Mouse (Mus musculus) kidney, postnatal 36 days (tissue): ENCODE results near the gene Agbl1.

Source experiments
- DNase-seq, 2 experiments: peaks; one replicate each; pipeline ENCODE4 v3.0.0; 2021 to 2022; ENCODE audit warnings: mixed read lengths in 2 of 2

Agbl1 gene

GRCm38 (mm10) chr7:76971334-76971733 is 741.6 kb downstream of the Agbl1 start:
- peak in 1 of 2 experiments; percentile 17 for DNase-seq

DNA sequence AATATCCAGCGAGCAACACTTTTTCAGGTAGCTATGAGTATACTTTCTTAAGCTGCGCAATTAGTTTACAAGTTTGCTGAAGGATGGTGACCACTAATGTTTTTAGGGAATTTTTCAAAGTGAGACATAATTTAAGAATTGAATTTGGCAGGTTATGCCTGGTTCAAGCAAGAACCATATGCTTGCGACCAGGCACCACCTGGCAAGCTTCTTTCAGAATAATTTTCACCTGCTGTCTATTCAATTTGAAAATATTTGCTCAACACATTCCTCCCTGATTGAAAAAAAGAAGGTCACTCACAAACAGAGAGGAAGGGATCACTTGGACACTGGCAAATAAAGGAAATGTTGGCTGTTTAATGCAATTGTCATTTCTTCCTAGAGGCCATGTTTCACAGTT is 779.9 kb downstream of the Agbl1 start:
- no peak for DNase-seq

DNA sequence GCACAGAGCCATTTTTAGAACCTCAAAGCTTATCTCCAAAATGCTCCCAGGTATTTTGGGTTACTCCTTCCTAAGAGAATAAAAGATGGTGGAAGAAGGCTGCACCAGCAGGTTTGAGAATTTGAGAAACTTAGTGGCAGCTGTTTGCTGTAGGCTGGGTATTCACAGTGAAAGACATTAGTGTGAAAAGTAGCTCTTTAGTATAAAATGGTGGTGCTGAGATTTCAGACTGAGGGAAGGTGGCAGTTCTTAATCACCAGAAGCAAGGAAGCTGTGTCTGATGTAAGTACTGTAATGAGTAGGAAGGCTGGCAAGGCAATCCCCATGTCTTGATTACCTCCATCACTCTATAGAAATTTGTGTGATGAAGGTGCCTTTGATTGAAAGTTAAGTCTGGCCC is 799.3 kb downstream of the Agbl1 start:
- DNase-seq: no peak

GRCm38 (mm10) chr7:77076033-77076432 is 846.3 kb downstream of the Agbl1 start:
- no peak for DNase-seq

DNA sequence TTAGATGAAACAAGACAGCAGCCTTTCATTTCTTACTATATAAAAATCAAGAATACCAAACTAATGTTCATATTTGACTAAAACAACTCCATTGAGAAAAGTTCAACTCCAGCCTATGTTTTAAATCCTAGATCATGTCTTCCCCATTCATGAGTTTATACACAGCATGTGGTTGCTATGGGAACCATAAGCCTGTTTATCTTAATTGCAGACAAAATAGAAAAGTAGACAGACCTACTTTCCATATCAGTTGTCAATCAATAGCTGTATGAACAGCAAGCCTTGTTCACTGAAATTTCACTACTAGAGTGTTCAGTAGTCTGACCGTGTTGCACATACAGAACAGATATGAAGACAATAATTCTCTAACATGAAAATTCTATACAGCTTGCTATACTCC is 857.6 kb downstream of the Agbl1 start:
- no peak for DNase-seq

DNA sequence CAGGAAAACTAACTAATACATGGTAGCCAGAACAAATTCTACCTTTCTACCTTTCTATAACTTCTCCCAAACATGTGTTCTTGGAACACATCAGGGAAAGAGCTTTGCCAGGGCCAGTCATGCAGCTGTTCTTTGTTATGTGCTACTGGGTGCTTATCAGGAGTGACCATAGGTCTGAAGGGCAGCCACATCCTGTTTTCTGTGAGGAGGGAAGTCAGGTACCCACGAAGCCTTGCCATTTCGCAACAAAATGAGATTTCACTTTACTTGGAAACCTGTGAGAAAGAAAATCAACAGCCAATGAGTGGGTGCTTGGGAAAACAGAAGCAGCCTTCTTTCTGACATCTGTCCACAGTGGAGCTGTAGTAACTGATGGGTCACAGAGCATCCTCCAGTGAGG is 865.5 kb downstream of the Agbl1 start:
- DNase-seq: no peak

DNA sequence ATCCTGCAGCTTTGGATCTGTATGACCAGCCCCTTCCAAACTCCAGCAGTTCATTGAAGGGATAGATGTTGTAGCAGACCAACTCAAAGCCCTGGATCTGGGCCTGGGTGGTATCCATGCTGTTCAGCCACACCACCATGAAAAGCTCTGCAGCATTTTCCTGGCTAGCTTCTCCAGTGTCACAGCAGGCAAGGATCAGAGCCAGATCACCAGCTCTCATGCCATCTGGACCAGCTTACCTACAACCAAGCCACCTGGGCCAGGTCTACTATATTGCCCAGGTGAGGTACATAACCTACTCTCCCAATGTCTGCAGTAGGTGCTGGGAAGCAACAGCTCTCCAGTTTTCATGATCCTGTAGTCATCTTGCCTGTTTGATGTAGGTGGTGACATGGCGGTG is 884.3 kb downstream of the Agbl1 start:
- no peak for DNase-seq

DNA sequence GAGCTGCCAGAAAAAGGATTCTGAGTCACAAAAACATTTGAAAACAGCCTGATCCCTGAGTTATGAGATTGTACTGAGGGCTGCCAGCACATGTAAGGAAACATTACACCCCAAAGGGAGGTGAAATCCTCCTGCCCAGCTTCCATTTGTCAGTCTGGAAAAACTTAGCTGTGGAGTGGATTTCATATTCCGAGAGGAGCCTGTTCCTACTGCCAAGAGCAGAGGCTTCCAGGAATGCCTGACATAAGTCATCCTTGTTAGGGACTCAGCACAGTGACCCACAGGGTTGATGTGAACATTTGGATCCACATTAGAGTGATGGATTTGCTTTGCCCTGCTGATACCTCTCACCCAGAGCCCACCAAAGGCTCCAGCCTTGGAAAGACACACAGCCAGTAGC is 899.4 kb downstream of the Agbl1 start:
- DNase-seq: no peak

- DNase-seq: peak; percentile 7 to 20
Measured at GRCm38 (mm10) chr7:77131950-77132349, 902.3 kb downstream of the Agbl1 start.

DNA sequence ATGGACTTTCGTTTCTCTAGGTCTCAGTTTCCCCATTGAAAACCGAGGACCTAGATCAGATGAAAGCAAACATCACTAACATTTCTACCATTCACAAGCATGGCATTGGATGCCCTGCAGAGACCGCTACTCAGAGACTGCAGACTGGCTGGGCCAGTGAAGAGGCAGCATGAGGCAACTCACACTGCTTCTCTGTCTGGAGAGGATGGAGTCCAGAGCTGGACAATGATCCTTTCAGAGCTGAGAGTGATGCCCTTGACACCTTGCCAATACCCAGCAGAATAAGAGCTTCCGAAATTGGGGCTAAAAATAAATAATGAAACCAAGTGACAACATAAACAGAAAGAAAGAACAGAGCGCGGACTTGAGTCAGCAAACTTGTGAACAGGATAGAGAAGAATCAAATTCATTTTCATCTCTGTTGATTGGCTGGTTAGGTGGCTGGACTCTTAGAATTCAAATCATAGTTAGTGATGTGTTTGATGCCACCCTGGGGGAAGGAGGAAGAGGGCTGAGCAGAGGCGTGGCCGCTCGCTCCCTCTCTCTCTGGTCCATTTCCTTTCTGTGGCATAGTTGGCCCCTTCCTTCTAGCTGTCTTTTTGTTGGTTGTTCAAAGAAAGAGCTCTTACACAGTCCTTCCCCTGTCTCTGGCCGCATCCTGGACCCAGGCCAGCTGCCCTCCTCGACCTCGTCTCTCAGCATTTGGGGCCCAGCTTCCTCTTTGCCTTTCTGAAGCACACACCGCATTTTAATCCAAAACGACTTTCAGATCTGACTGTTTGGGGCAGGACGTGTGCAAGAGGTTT is 903.1 kb downstream of the Agbl1 start:
- DNase-seq: peak in 1 of 2 experiments; percentile 43

- no peak for DNase-seq
Measured at GRCm38 (mm10) chr7:77134860-77135259, 905.2 kb downstream of the Agbl1 start.

- DNase-seq: no peak
Measured at GRCm38 (mm10) chr7:77138707-77139106, 909.0 kb downstream of the Agbl1 start.

GRCm38 (mm10) chr7:77147527-77147926 is 917.8 kb downstream of the Agbl1 start:
- DNase-seq: no peak

GRCm38 (mm10) chr7:77148820-77149219 is 919.1 kb downstream of the Agbl1 start:
- DNase-seq: no peak

GRCm38 (mm10) chr7:77149846-77150245 is 920.2 kb downstream of the Agbl1 start:
- no peak for DNase-seq

- peak; percentile 1 to 9 for DNase-seq
Measured at GRCm38 (mm10) chr7:77152393-77152792, 922.7 kb downstream of the Agbl1 start.

GRCm38 (mm10) chr7:77152909-77153308 is 923.2 kb downstream of the Agbl1 start:
- DNase-seq: no peak

DNA sequence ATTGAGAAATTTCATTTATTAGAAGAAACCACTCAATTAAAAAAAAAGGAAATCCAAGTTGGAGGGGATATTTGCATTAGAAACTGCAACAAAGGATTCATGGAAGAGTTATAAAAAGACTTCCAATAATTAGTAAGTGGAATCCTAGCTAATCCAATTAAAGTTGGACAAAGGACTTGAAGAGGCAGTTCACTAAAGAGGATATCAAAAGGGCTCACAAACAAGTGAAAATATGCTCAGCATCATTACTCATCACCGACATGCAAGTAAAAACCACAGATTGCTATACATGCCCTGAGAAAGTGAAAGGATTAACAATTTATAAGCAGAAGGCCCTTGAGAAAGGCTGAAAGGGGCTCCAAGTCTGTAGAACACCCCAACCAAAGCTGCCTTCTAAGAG is 935.2 kb downstream of the Agbl1 start:
- DNase-seq: no peak
